Mouse (Mus musculus) ovary, adult 18-20 months (tissue): Measurements from ENCODE around the gene Lrp10.
A peak's percentile ranks its signal among the peaks of the same experiment; 100 is the strongest.

Source experiments
- DNase-seq: peaks from one replicate; pipeline ENCODE4 v3.0.0; 2022; ENCODE audit warnings: low spot score, mixed read lengths

The Lrp10 gene

GRCm38 (mm10) chr14:54433941-54434531 lies 29.9 kb upstream of the Lrp10 start:
- no peak for DNase-seq

- no peak for DNase-seq
Measured at GRCm38 (mm10) chr14:54435194-54435918, 28.6 kb upstream of the Lrp10 start.

- no peak for DNase-seq
Measured at GRCm38 (mm10) chr14:54439155-54439554, 24.8 kb upstream of the Lrp10 start.

DNA sequence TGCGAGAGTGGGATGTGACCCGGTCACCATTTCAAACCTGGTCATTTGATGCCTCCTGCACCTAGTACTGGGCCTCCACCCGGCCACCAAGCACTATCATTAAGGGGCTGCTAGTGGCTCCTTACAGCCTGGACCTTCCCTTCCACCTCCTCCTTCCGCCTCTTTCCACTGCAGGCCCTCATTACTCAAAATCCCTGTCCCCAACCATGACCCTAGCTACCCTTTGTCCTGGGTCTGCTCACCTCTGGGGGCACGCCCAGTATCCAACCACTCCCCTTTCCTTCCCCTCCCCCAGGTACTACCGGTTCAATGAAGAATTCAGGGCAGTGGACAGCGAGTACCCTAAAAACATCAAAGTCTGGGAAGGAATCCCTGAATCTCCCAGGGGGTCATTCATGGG lies 24.3 kb upstream of the Lrp10 start:
- DNase-seq: no peak

GRCm38 (mm10) chr14:54440538-54440937 lies 23.4 kb upstream of the Lrp10 start:
- no peak for DNase-seq

- DNase-seq: no peak
Measured at GRCm38 (mm10) chr14:54441365-54441764, 22.6 kb upstream of the Lrp10 start.

DNA sequence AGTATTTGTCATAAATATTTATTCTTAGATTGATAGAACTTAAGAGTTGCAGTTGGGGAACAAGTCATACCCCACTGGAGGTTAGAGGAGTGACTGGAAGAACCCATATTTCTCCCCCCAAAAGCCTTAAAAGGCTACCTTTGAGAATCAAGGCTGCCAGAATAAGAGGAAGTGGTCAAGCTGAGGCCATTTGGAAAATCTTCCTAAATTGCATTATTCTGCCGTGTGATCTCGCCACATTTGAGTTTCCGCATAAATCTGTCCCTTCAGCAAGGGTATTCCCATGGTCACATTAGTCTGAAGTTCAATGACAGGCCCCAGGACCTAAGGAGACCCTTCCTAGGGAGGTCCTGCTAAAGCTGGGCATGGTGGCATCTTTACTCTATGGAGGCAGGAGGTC lies 21.4 kb upstream of the Lrp10 start:
- DNase-seq: no peak

DNA sequence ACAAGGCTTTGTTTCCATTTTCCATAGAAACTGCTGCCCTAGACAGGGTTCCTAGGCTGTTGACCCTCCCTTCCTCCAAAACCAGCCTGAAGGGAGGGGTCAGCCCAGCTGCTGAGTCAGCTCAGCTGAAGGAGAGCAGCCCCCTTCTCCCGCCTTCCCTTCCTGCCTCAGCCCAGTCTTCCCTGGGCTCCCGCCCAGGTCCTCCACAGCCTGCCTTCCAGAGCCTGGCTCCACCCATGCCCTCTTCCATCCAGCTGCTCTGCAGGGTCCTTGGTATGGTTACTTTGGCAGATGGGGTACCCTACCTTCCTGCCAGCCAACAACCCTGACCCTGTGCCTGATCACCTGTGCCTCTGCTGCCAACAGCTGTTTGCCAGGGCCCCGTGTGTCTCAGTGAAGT lies 20.7 kb upstream of the Lrp10 start:
- DNase-seq: peak; percentile 41

GRCm38 (mm10) chr14:54443712-54444618 lies 20.0 kb upstream of the Lrp10 start:
- peak; percentile 38 for DNase-seq

- DNase-seq: no peak
Measured at GRCm38 (mm10) chr14:54445476-54445875, 18.5 kb upstream of the Lrp10 start.

GRCm38 (mm10) chr14:54453566-54453965 lies 10.4 kb upstream of the Lrp10 start:
- no peak for DNase-seq

GRCm38 (mm10) chr14:54454669-54455528 lies 9.0 kb upstream of the Lrp10 start:
- DNase-seq: no peak

DNA sequence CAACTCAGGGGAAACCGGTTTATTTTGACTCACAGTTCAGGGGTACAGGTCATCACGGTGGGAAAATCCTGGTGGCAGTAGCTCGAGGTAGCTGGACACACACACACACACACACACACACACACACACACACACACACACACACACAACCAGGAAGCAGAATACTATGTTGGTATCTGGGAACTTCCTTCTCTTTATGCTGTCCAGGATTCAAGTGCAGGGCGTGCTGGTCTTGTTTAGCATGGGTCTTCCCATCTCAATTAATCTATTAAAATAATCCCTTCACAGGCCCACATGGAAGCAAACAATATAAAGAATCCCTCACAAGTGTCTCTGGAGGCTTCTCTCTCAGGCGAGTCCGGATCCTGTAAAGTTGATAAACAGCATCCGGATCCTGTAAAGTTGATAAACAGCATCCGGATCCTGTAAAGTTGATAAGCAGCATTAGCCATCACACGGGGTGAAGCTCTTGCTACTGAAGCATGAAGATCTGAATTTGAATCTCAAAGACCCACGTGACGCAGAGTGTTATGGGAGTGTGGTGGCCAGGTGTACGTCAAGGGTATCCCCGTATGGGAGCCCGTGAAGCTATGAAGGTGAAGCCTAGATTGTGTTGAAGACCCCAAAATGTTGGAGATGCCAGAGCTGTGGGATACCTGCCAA lies 5.9 kb upstream of the Lrp10 start:
- DNase-seq: no peak

DNA sequence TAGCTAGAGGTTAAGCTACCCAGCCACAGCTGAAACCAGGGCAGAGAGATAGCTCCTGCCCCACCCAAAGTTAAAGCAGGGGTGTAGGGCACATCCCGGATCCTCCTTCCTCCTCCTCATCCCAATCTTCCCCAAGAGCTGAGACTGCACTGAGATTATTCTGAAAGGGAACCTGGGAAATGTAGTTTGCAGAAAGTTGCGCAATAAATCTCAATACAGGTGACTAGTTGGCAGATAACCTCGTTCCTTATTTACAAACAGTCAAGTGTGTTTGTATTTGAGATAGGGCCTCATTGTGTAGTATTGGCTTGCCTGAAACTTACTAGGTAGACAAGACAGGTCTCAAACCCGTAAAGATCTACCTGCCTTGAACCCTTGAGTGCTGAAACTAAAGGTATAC lies 1.8 kb upstream of the Lrp10 start:
- no peak for DNase-seq

DNA sequence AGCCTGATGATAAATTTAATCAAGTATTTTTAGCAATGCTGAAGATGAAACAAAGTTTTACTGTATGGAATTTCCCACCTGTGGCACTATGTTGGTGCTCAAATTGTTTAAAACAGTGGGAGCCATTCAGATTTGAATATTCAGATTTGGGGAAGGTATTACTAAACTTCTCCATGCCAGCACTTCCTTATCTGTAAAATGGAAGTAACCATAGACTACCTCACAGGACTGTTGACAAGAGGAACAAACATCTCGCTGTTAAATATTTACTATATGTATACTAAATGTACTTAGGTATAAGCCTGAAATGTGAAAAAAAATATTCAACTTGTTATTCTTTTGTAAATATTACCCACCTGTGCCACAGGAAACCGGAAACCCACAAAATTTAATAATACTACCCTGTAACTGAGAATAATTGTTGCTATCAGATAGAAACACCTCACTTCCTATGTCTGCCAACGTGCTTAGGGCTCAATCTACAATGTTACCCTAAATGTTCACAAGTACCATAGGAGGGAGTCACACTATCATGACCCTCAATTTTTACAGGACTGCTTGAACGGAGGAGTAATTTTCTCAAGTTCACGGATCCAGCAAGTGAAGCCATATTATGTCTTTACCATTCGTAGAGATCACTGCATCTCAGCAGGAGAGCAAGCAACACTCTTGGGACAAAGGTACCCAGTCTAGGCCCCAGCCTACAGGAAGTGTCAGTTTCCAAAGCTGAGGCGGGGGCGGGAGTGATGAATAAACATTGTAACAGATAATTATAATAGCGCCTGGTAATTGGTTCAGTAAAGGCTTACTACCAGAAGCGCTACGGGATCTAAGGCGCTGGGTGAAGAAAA lies 604 bp upstream of the Lrp10 start:
- no peak for DNase-seq

GRCm38 (mm10) chr14:54464293-54465005 lies 512 bp downstream of the Lrp10 start:
- peak; percentile 58 for DNase-seq

DNA sequence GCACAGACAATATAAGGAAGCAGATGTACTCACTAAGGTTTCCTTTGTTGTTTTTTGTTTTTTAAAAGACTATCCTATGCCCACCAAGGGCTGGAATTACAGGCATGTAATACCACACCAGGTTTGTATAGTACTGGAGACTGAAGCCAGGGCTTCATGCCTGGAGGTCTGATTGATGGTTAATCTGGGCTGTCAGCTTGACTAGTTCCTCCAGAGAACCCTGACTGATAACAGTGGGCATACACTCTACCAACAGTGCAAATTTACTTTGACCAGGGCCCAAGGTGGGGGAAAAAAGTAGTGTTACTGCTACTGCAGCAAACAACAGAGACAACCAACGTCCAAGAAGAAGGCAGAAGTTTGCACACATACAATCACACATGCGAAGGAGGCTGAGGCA lies 7.5 kb downstream of the Lrp10 start:
- DNase-seq: no peak

DNA sequence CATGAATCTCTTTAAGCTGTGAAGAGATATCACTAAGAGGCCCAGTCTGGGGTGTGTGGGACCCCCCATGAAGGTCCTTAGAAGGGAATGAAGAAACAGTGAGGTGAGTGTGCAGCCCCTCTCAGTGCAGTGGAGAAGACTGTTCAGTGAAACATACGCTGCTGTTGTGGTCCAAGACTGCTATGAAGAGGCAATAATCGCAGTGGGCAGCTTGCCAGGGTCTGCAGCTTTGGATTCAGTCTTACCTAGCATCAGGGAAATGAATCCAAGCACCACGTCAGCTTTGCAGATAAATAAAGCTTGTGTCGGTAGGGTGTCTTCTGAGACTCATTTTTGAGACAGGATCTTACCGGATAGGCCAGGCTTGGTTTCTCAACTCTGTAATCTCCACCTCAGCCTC lies 8.7 kb downstream of the Lrp10 start:
- no peak for DNase-seq

DNA sequence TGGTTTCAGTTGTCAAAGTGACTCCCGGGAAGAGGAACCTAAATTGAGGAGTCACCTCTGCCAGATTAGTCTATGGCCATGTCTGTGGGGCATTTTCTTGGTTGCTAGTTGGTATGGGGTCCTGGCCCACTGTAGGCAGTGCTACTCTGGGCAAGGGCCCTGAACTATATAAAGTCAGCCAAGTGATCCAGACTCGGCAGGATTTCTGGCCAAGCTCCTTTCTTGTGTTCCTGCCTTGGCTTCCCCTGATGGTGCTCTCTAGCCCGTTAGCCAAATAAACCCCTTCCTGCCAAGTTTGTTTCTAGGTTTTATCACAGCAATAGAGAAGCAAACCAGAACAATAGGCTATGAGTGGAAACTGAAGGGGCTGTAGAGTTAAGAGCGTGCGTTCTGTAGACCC lies 10.8 kb downstream of the Lrp10 start:
- DNase-seq: no peak
